Mouse (Mus musculus) kidney, adult 2 months (tissue): ENCODE measurements around the gene Ankrd33b.

Experiments used
- CTCF ChIP-seq: fragments of 200-500 bp; conservative IDR thresholded peaks from 2 replicates; pipeline ENCODE4 v1.5.1; 2011; ENCODE audit warnings: low read depth, mild to moderate bottlenecking, control low read depth, low read length, moderate library complexity, mixed read lengths; ENCODE audit not compliant: insufficient read depth, insufficient read length
- POLR2A ChIP-seq: fragments of 200-500 bp; IDR thresholded peaks from one replicate; pipeline ENCODE4 v1.6.1; 2011; ENCODE audit warnings: low read depth, low read length, control low read depth

DNA sequence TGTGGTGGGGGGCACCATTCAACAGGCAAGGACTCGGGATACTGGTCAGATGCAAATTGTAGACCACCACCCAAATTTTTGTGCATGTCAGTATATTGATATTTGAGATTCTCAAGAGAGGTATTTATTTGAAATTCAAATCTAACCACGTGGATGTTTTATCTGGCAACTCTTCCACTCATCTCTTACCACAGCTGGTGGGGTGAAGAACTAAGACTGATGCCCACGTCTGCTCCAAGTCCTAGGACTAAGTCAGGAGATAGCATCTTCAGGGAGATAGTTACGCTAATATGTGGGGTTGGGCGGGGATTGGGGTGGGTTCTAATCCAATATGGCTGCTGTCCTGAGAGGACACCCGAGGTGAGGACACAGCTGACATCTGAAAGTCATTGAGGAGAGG is 44.9 kb upstream of the Ankrd33b start:
- no peak for TF ChIP-seq POLR2A
- no peak for TF ChIP-seq CTCF
